Mouse (Mus musculus) CH12.LX (cell line): ENCODE results near the gene Gss. TPM values are rescaled to one million over a fixed set of nuclear protein-coding genes. Genes with fewer than 3 reads are reported as not detected.

ENCODE experiments used
- DNase-seq: peaks from one replicate; pipeline ENCODE4 v3.0.0-alpha.2; 2013; ENCODE audit errors: extremely low read depth
- H3K27ac ChIP-seq: 2 replicates; pipeline ENCODE4 v1.5.1; 2012; ENCODE audit warnings: low read depth, mild to moderate bottlenecking, control low read depth, moderate library complexity; ENCODE audit not compliant: insufficient read depth
- H3K27me3 ChIP-seq: replicated peaks from 2 replicates; pipeline ENCODE3; 2012; ENCODE audit warnings: inconsistent platforms
- H3K36me3 ChIP-seq, 2 experiments: replicated peaks in 1 of 2; 2 replicates each; pipeline versions ENCODE3 to v1.6.1; 2012; ENCODE audit warnings: inconsistent platforms in 1 of 2, low read length in 1 of 2, mild to moderate bottlenecking in 1 of 2, mixed read lengths in 1 of 2, moderate library complexity in 1 of 2; ENCODE audit not compliant: control insufficient read depth in 1 of 2, insufficient read depth in 1 of 2
- H3K4me1 ChIP-seq, 2 experiments: 2 replicates each; pipeline ENCODE4 v1.6.1; 2012; ENCODE audit warnings: inconsistent platforms in 1 of 2, moderate library complexity in 1 of 2; ENCODE audit not compliant: insufficient read depth in 2 of 2, control insufficient read depth in 1 of 2
- H3K4me2 ChIP-seq: 2 replicates; pipeline ENCODE4 v1.6.1; 2012; ENCODE audit warnings: low read depth, mild to moderate bottlenecking, control low read depth; ENCODE audit not compliant: poor library complexity, insufficient read depth, severe bottlenecking
- H3K4me3 ChIP-seq, 3 experiments: fragments of 150-350 bp in 1 of 3; sonication (generic) in 1 of 3; replicated peaks in 1 of 3; 2 replicates each; pipeline versions ENCODE3 to v1.5.1; 2011 to 2012; ENCODE audit warnings: low read depth in 2 of 3, low read length in 2 of 3, mild to moderate bottlenecking in 2 of 3, moderate library complexity in 2 of 3, control low read depth in 1 of 3, improper control_type of control experiment in 1 of 3, inconsistent platforms in 1 of 3, mixed read lengths in 1 of 3; ENCODE audit not compliant: poor library complexity in 1 of 3
- H3K79me2 ChIP-seq: replicated peaks from 2 replicates; pipeline ENCODE4 v1.6.1; 2012; ENCODE audit warnings: mild to moderate bottlenecking, moderate library complexity; ENCODE audit not compliant: control insufficient read depth, poor library complexity, insufficient read depth, severe bottlenecking; ENCODE audit errors: extremely low read depth
- H3K9ac ChIP-seq: 2 replicates; pipeline ENCODE4 v1.6.1; 2012; ENCODE audit warnings: low read depth, mild to moderate bottlenecking, control low read depth, moderate library complexity; ENCODE audit not compliant: insufficient read depth
- H3K9me3 ChIP-seq: replicated peaks from 2 replicates; pipeline ENCODE3; 2012; ENCODE audit warnings: low read length, inconsistent platforms, mixed read lengths
- BHLHE40 ChIP-seq: IDR thresholded peaks from 2 replicates; pipeline ENCODE4 v1.6.1; 2011; ENCODE audit warnings: mild to moderate bottlenecking, low read depth, low read length, improper control_type of control experiment
- CTCF ChIP-seq, 2 experiments: IDR thresholded peaks in 1 of 2; conservative IDR thresholded peaks in 1 of 2; 2 replicates each; pipeline ENCODE4 v1.5.1; 2011 to 2012; ENCODE audit warnings: low read depth in 2 of 2, low read length in 2 of 2, improper control_type of control experiment in 1 of 2, inconsistent platforms in 1 of 2, mild to moderate bottlenecking in 1 of 2, moderate library complexity in 1 of 2
- E2F4 ChIP-seq: IDR thresholded peaks from 2 replicates; pipeline ENCODE4 v1.6.1; 2011; ENCODE audit warnings: low read depth, low read length, improper control_type of control experiment; ENCODE audit not compliant: insufficient replicate concordance
- ELF1 ChIP-seq: IDR thresholded peaks from 2 replicates; pipeline ENCODE4 v1.6.1; 2014; ENCODE audit warnings: low read depth, mild to moderate bottlenecking, inconsistent platforms, low read length, improper control_type of control experiment
- EP300 ChIP-seq: IDR thresholded peaks from 2 replicates; pipeline ENCODE4 v1.6.1; 2011; ENCODE audit warnings: low read length, improper control_type of control experiment
- ETS1 ChIP-seq: conservative IDR thresholded peaks from 2 replicates; pipeline ENCODE4 v1.6.1; 2012; ENCODE audit warnings: low read depth, mild to moderate bottlenecking, inconsistent platforms, low read length, improper control_type of control experiment, moderate library complexity
- GABPA ChIP-seq: IDR thresholded peaks from 2 replicates; pipeline ENCODE4 v1.6.1; 2012; ENCODE audit warnings: low read depth, low read length, improper control_type of control experiment, inconsistent platforms; ENCODE audit not compliant: insufficient replicate concordance
- HCFC1 ChIP-seq: IDR thresholded peaks from 2 replicates; pipeline ENCODE4 v1.6.1; 2012; ENCODE audit warnings: low read depth, mild to moderate bottlenecking, inconsistent platforms, low read length, improper control_type of control experiment
- IRF4 ChIP-seq: IDR thresholded peaks from 2 replicates; pipeline ENCODE4 v1.6.1; 2014; ENCODE audit warnings: low read depth, mild to moderate bottlenecking, inconsistent platforms, low read length, improper control_type of control experiment
- JUND ChIP-seq: conservative IDR thresholded peaks from 2 replicates; pipeline ENCODE4 v1.6.1; 2011; ENCODE audit warnings: low read depth, low read length, improper control_type of control experiment
- KAT2A ChIP-seq: IDR thresholded peaks from 2 replicates; pipeline ENCODE4 v1.6.1; 2012; ENCODE audit warnings: low read length, improper control_type of control experiment, inconsistent platforms; ENCODE audit not compliant: insufficient replicate concordance
- MAFK ChIP-seq: IDR thresholded peaks from 2 replicates; pipeline ENCODE4 v1.6.1; 2011; ENCODE audit warnings: low read length, improper control_type of control experiment; ENCODE audit not compliant: insufficient replicate concordance
- MAX ChIP-seq: IDR thresholded peaks from 2 replicates; pipeline ENCODE4 v1.6.1; 2011; ENCODE audit warnings: low read length, improper control_type of control experiment
- MAZ ChIP-seq: IDR thresholded peaks from 2 replicates; pipeline ENCODE4 v1.6.1; 2012; ENCODE audit warnings: low read depth, mild to moderate bottlenecking, inconsistent platforms, low read length, improper control_type of control experiment, moderate library complexity
- MEF2A ChIP-seq: IDR thresholded peaks from 2 replicates; pipeline ENCODE4 v1.6.1; 2014; ENCODE audit warnings: low read depth, mild to moderate bottlenecking, inconsistent platforms, low read length, improper control_type of control experiment, borderline replicate concordance
- MXI1 ChIP-seq: IDR thresholded peaks from 2 replicates; pipeline ENCODE4 v1.6.1; 2011; ENCODE audit warnings: mild to moderate bottlenecking, low read depth, low read length, improper control_type of control experiment
- MYC ChIP-seq: IDR thresholded peaks from 2 replicates; pipeline ENCODE4 v1.6.1; 2011; ENCODE audit warnings: low read depth, mild to moderate bottlenecking, improper control_type of control experiment, low read length
- NELFE ChIP-seq: IDR thresholded peaks from 2 replicates; pipeline ENCODE4 v1.6.1; 2011; ENCODE audit warnings: low read depth, low read length, improper control_type of control experiment
- NRF1 ChIP-seq: IDR thresholded peaks from 2 replicates; pipeline ENCODE4 v1.6.1; 2014; ENCODE audit warnings: low read depth, mild to moderate bottlenecking, inconsistent platforms, low read length, improper control_type of control experiment, moderate library complexity
- POLR2A ChIP-seq: IDR thresholded peaks from 2 replicates; pipeline ENCODE4 v1.6.1; 2011; ENCODE audit warnings: low read depth, mild to moderate bottlenecking, improper control_type of control experiment, low read length
- RAD21 ChIP-seq: IDR thresholded peaks from 2 replicates; pipeline ENCODE4 v1.6.1; 2011; ENCODE audit warnings: low read depth, mild to moderate bottlenecking, low read length, improper control_type of control experiment, moderate library complexity
- RCOR1 ChIP-seq: conservative IDR thresholded peaks from 2 replicates; pipeline ENCODE4 v1.6.1; 2012; ENCODE audit warnings: low read depth, mild to moderate bottlenecking, inconsistent platforms, low read length, improper control_type of control experiment
- SIN3A ChIP-seq: IDR thresholded peaks from 2 replicates; pipeline ENCODE4 v1.6.1; 2012; ENCODE audit warnings: low read length, improper control_type of control experiment, inconsistent platforms
- SMC3 ChIP-seq: IDR thresholded peaks from 2 replicates; pipeline ENCODE4 v1.6.1; 2011; ENCODE audit warnings: low read depth, low read length, improper control_type of control experiment
- TBP ChIP-seq: conservative IDR thresholded peaks from 2 replicates; pipeline ENCODE4 v1.6.1; 2011; ENCODE audit warnings: low read depth, low read length, improper control_type of control experiment
- UBTF ChIP-seq: IDR thresholded peaks from 2 replicates; pipeline ENCODE4 v1.6.1; 2012; ENCODE audit warnings: low read depth, mild to moderate bottlenecking, inconsistent platforms, low read length, improper control_type of control experiment, moderate library complexity
- USF1 ChIP-seq: IDR thresholded peaks from 2 replicates; pipeline ENCODE4 v1.6.1; 2014; ENCODE audit warnings: low read depth, mild to moderate bottlenecking, inconsistent platforms, low read length, improper control_type of control experiment
- USF2 ChIP-seq: conservative IDR thresholded peaks from 2 replicates; pipeline ENCODE4 v1.6.1; 2011; ENCODE audit warnings: low read depth, low read length, improper control_type of control experiment
- ZC3H11A ChIP-seq: IDR thresholded peaks from 2 replicates; pipeline ENCODE4 v1.6.1; 2012; ENCODE audit warnings: low read depth, mild to moderate bottlenecking, inconsistent platforms, low read length, improper control_type of control experiment
- ZKSCAN1 ChIP-seq: IDR thresholded peaks from 2 replicates; pipeline ENCODE4 v1.6.1; 2012; ENCODE audit warnings: low read depth, inconsistent platforms, low read length, improper control_type of control experiment, borderline replicate concordance
- ZMIZ1 ChIP-seq: IDR thresholded peaks from 2 replicates; pipeline ENCODE4 v1.6.1; 2012; ENCODE audit warnings: low read depth, mild to moderate bottlenecking, inconsistent platforms, low read length, improper control_type of control experiment
- ZNF384 ChIP-seq: IDR thresholded peaks from 2 replicates; pipeline ENCODE4 v1.6.1; 2012; ENCODE audit warnings: low read depth, low read length, improper control_type of control experiment, inconsistent platforms
- dilution Hi-C: fragments of 300-500 bp; cut with MboI; formaldehyde crosslinking; loops from 2 replicates; pipeline ENCODE4 v1.14.3; 2020; ENCODE audit warnings: low sequenced_read_pairs; ENCODE audit not compliant: extremely low pct_unique_long_range_greater_than_20kb, extremely low pct_ligation_motif_present
- in situ Hi-C: fragments of 300-500 bp; cut with MboI; formaldehyde crosslinking; loops from 3 replicates; pipeline ENCODE4 v1.14.3; 2019; ENCODE audit warnings: low sequenced_read_pairs, low pct_ligation_motif_present, low pct_unique_long_range_greater_than_20kb, mixed read lengths
- polyA plus RNA-seq: library from polyadenylated mRNA; unstranded; fragments of >175 nt; gene quantifications from 2 replicates; pipeline ENCODE4 v1.2.1, GENCODE M21; 2012; ENCODE audit warnings: low read depth; ENCODE audit not compliant: insufficient read length
- total RNA-seq, 2 experiments: library from RNA; depleted of rRNA; stranded (reverse); fragments of 300-350 nt in 1 of 2; fragments of >200 nt in 1 of 2; gene quantifications; 2 replicates each; pipeline ENCODE4 v1.2.3; 2012 to 2014

Gene Gss
- total and polyA plus RNA-seq, 3 experiments = 17.3 to 21.9 (median 18.0) TPM

GRCm38 (mm10) chr2:155517455-155518423, 74.9 kb downstream of the Gss start, which contains the start of the genes Acss2 and Ggt7 (continued):
- TF ChIP-seq UBTF (peak; percentile 91; the same call in 1 of the 2 replicates), TBP (no peak), MYC (no peak), MAFK (0 out of 2 replicates have a peak, but pooled peaks have one; percentile 30), USF2 (no peak), E2F4 (no peak), ZKSCAN1 (no peak), MAX (no peak), JUND (no peak), POLR2A (peak; percentile 62; the same call in 1 of the 2 replicates), RCOR1 (no peak), CTCF (conservative IDR thresholded peaks at IDR 0.05 in 1 of 2, IDR thresholded peaks at IDR 0.05 in 1 of 2; ENCODE audit: low read depth in 2 of 2, low read length in 2 of 2) (peak in 1 of 2 experiments; percentile 87; a peak in 2 of 4 replicates), NRF1 (no peak; the same call in none of the 2 replicates), ZNF384 (no peak), SIN3A (peak; percentile 39), EP300 (no peak), USF1 (no peak), GABPA (no peak), BHLHE40 (0 out of 2 replicates have a peak, but pooled peaks have one; percentile 20), MXI1 (peak; percentile 82; the same call in 1 of the 2 replicates), ZMIZ1 (no peak), MEF2A (peak; percentile 52; the same call in 1 of the 2 replicates), SMC3 (peak; percentile 77)
- TF ChIP-seq, all 38 proteins: peak for 15

- no peak overlapping the region for H3K27ac ChIP-seq
- no peak overlapping the region for H3K4me3 ChIP-seq
- no peaks in the 10 kb centered on the region for H3K36me3 ChIP-seq
- H3K4me2 ChIP-seq = no peak overlapping the region
- H3K9me3 ChIP-seq = no peaks in the 10 kb centered on the region
- dilution Hi-C loops = no loop called here
- no peak overlapping the region for H3K9ac ChIP-seq
- in situ Hi-C loops = loop anchor here (5.0 to 25.0 kb wide), 3 partner anchors 76 to 246 kb away; partner anchors contain the start of genes Gss and Procr
- peaks cover 5 to 21% of the 10 kb centered on the region in 2 experiments; a peak in 3 of 4 replicates for H3K4me1 ChIP-seq
- no peaks in the 10 kb centered on the region for H3K79me2 ChIP-seq
- H3K27me3 ChIP-seq = peaks cover 38% of the 10 kb centered on the region
- DNase-seq = peak; percentile 54
- no peak for TF ChIP-seq KAT2A
- TF ChIP-seq SIN3A = peak; percentile 46; the same call in 1 of the 2 replicates
- TF ChIP-seq ELF1 = no peak
- no peak for TF ChIP-seq TBP
- TF ChIP-seq USF2 = no peak
- TF ChIP-seq MYC = no peak
- peak; percentile 94 for TF ChIP-seq RAD21
- no peak for TF ChIP-seq ZMIZ1
- no peak for TF ChIP-seq ETS1
- TF ChIP-seq MXI1 = no peak
- TF ChIP-seq HCFC1 = no peak
- no peak for TF ChIP-seq ZKSCAN1
- no peak for TF ChIP-seq POLR2A
- TF ChIP-seq SMC3 = peak; percentile 97
- no peak for TF ChIP-seq NELFE
- TF ChIP-seq MAZ = no peak
- TF ChIP-seq USF1 = no peak
- no peak for TF ChIP-seq IRF4
- no peak for TF ChIP-seq EP300
- TF ChIP-seq MAFK = no peak
- TF ChIP-seq ZC3H11A = peak; percentile 67; the same call in 1 of the 2 replicates
- TF ChIP-seq JUND = no peak
- TF ChIP-seq NRF1 = no peak
- TF ChIP-seq CTCF (conservative IDR thresholded peaks at IDR 0.05 in 1 of 2, IDR thresholded peaks at IDR 0.05 in 1 of 2; ENCODE audit: low read depth in 2 of 2, low read length in 2 of 2) = peak; percentile 95 to 96
These were observed 76.7 kb downstream of the Gss start for GRCm38 (mm10) chr2:155515941-155516340.
